Mouse (Mus musculus): ENCODE measurements around the gene Gatd1.

- TF ChIP-seq GATA1 (IDR thresholded peaks at IDR 0.05; ENCODE audit: low read depth, low read length) (no peak), TAL1 (IDR thresholded peaks at IDR 0.05; ENCODE audit: low read length) (no peak), ZKSCAN1 (IDR thresholded peaks at IDR 0.05; ENCODE audit: low read depth, low read length) (no peak), POLR2AphosphoS2 (IDR thresholded peaks at IDR 0.05; ENCODE audit: low read length) (no peak), POLR2A (IDR thresholded peaks at IDR 0.05; ENCODE audit: control insufficient read depth in 1 of 2, insufficient read depth in 1 of 2, low read depth in 1 of 2, low read length in 2 of 2, poor library complexity in 1 of 2) (no peak), ZMIZ1 (IDR thresholded peaks at IDR 0.05; ENCODE audit: low read depth, low read length) (no peak), CTCF (IDR thresholded peaks at IDR 0.05 in 2 of 3, conservative IDR thresholded peaks at IDR 0.05 in 1 of 3; ENCODE audit: control insufficient read depth in 1 of 3, insufficient read depth in 1 of 3, low read depth in 2 of 3, low read length in 3 of 3, poor library complexity in 1 of 3, severe bottlenecking in 1 of 3) (peak; percentile 67 to 90 (median 90)), USF1 (IDR thresholded peaks at IDR 0.05; ENCODE audit: low read depth, low read length) (no peak)
These were observed 50.7 kb downstream of the Gatd1 start for GRCm38 (mm10) chr7:141363106-141363751.
